ENCODE assay signal across 17 mouse cellular contexts in the genomic region with DNA sequence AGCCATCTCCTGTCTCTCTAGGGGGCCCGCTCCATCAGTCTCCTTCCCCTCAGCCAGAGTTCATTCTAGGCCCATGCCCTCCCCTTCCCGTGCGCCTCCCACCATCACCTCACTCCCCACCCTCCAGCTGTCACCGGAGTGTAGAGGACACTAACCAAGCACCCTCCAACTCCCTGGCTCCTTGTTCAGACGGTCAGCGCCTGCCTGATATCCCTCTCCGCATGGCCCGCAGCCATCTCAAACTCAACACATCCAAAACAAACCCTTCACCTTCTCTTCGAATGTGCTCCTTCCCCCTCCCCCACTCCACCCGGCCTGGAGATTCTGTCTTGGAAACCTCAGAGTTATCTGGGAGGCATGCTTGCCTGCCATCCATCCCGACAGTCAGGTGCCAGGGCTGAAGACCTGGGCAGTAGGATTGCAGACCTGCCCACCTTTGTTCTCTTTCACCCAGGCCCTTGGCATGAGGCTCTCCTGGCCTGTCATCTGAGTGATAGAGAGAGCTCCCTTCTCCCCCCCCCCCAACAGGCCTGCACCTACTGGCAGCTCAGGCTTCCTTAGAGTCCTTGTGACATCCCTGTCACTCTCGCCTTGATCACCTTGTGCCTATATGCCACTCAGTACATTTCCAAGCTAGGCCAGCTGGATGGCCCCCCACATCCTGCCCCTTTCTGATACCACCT. TPM values are rescaled to one million over a fixed set of nuclear protein-coding genes. Genes with fewer than 3 reads are reported as not detected.
DNase-seq lines count a peak whose midpoint lies in the region; ATAC-seq lines count a peak whose summit lies in the region.
"Had no signal": no experiment of that assay in that cellular context is flagged by ENCODE, and none has a peak within 500 bp of the region (broad histone marks: within the 10 kb centered on the region; RNA-seq: fewer than 3 reads in every experiment).

No protein-coding gene starts in this region.

- H3K4me2 ChIP-seq in heart, embryonic 16.5 days (ENCODE audit: low read depth, low read length) = peak overlapping the region; percentile 31; the same call in 1 of the 2 replicates
- H3K4me2 ChIP-seq in lung, embryonic 16.5 days (ENCODE audit: low read depth, low read length) = no peak overlapping the region
- H3K4me2 ChIP-seq: embryonic facial prominence, embryonic 13.5 days; forebrain, embryonic 13.5 days had no signal

- H3K9me3 ChIP-seq in heart, embryonic 16.5 days (replicated peaks; ENCODE audit: control insufficient read depth, low read length) = no peaks in the 10 kb centered on the region
- no peaks in the 10 kb centered on the region for H3K9me3 ChIP-seq in lung, embryonic 16.5 days (ENCODE audit: control insufficient read depth, low read length)
- H3K9me3 ChIP-seq: embryonic facial prominence, embryonic 13.5 days; forebrain, embryonic 13.5 days; megakaryocyte, embryonic 14.5 days had no signal

- H3K9ac ChIP-seq in heart, embryonic 16.5 days (ENCODE audit: low read length) = peak overlapping the region; percentile 5; the same call in 1 of the 2 replicates
- no peak overlapping the region for H3K9ac ChIP-seq in lung, embryonic 16.5 days (ENCODE audit: low read length)
- H3K9ac ChIP-seq: embryonic facial prominence, embryonic 13.5 days; forebrain, embryonic 13.5 days had no signal

- WGBS in heart, embryonic 16.5 days = 15% methylated on average over 12 of the region's 12 CpGs
- WGBS in lung, embryonic 16.5 days = 24% methylated on average over 12 of the region's 12 CpGs

- peak overlapping the region; percentile 95 for H3K27ac ChIP-seq in heart, embryonic 16.5 days (ENCODE audit: low read length)
- H3K27ac ChIP-seq in lung, embryonic 16.5 days (ENCODE audit: low read length) = no peak overlapping the region
- H3K27ac ChIP-seq: embryonic facial prominence, embryonic 13.5 days; forebrain, embryonic 13.5 days; hindbrain, postnatal 0 days; left cerebral cortex, adult 2 months had no signal

- H3K4me1 ChIP-seq in heart, embryonic 16.5 days (ENCODE audit: control insufficient read depth, insufficient read depth, low read length) = peaks cover 36% of the 10 kb centered on the region
- peaks cover 24% of the 10 kb centered on the region for H3K4me1 ChIP-seq in lung, embryonic 16.5 days (replicated peaks; ENCODE audit: control insufficient read depth, insufficient read depth, low read length)
- H3K4me1 ChIP-seq: megakaryocyte, embryonic 14.5 days had no signal

- H3K4me3 ChIP-seq in heart, embryonic 16.5 days (ENCODE audit: low read length) = no peak overlapping the region
- no peak overlapping the region for H3K4me3 ChIP-seq in lung, embryonic 16.5 days (ENCODE audit: low read length)
- H3K4me3 ChIP-seq: embryonic facial prominence, embryonic 13.5 days; forebrain, embryonic 13.5 days; left cerebral cortex, adult 2 months; megakaryocyte, embryonic 14.5 days had no signal

- 0 out of 2 replicates have a peak, but pooled peaks cover 1% of the 10 kb centered on the region for H3K27me3 ChIP-seq in heart, embryonic 16.5 days (ENCODE audit: control insufficient read depth, insufficient read depth, low read length)
- no peaks in the 10 kb centered on the region for H3K27me3 ChIP-seq in lung, embryonic 16.5 days (ENCODE audit: control insufficient read depth, insufficient read depth, low read depth, low read length)
- H3K27me3 ChIP-seq: embryonic facial prominence, embryonic 13.5 days; forebrain, embryonic 13.5 days had no signal

- no peaks in the 10 kb centered on the region for H3K36me3 ChIP-seq in heart, embryonic 16.5 days (ENCODE audit: control insufficient read depth, insufficient read depth)
- no peaks in the 10 kb centered on the region for H3K36me3 ChIP-seq in lung, embryonic 16.5 days (ENCODE audit: control insufficient read depth, insufficient read depth, low read length)

- peak; percentile 93 for ATAC-seq in heart, embryonic 16.5 days (replicated peaks; ENCODE audit: extremely low read depth, insufficient read depth, low FRiP score)
- peak; percentile 56 for ATAC-seq in lung, embryonic 16.5 days (ENCODE audit: low read depth)
- ATAC-seq: forebrain, embryonic 13.5 days; hindbrain, postnatal 0 days had no signal

- DNase-seq in cerebellum, postnatal 14 days = peak; percentile 64 to 72
- DNase-seq in cerebellum, postnatal 36 days = no peak
- DNase-seq in heart, adult 11 months = peak; percentile 98
- DNase-seq in layer of hippocampus, postnatal 14 days (ENCODE audit: low spot score in 2 of 2) = no peak
- no peak for DNase-seq in layer of hippocampus, adult 11-12 months (ENCODE audit: low spot score)
- no peak for DNase-seq in retina, postnatal 1 day
- DNase-seq: adrenal gland, adult 2 months; cerebellum, adult 9-10 months; gastrocnemius, postnatal 10 days; liver had no signal

RNA-seq across cellular contexts. Expression of a gene that starts 22.8 kb away (rescaled TPM):
- 5.8 and 7.6 TPM in 2 replicates for polyA plus RNA-seq in heart, embryonic 16.5 days (2015; fragmentation: Nextera tagmentation; extraction: Ambion mirVana)
- 6.6 and 7.0 TPM in 2 replicates for polyA plus RNA-seq in lung, embryonic 16.5 days (2015; fragmentation: Nextera tagmentation; extraction: Ambion mirVana)
- total RNA-seq in layer of hippocampus, postnatal 14 days (2021) = 10 to 100 TPM; 74.7 to 92.9 TPM

RNA-seq across cellular contexts. Expression of a gene that starts 34.7 kb away (rescaled TPM):
- polyA plus RNA-seq in heart, embryonic 16.5 days (2015; fragmentation: Nextera tagmentation; extraction: Ambion mirVana) = 0.08 and 0.25 TPM in 2 replicates
- polyA plus RNA-seq in lung, embryonic 16.5 days (2015; fragmentation: Nextera tagmentation; extraction: Ambion mirVana) = 0.08 TPM in 1 of 2 replicates, not detected in the other
- total RNA-seq in layer of hippocampus, postnatal 14 days (2021) = under 1 TPM; 0.35 to 0.43 TPM
- total RNA-seq: adrenal gland, adult 2 months; gastrocnemius, postnatal 10 days had no signal
- polyA plus RNA-seq: adrenal gland, adult 2 months had no signal

RNA-seq across cellular contexts. Expression of a gene that starts 48.5 kb away (rescaled TPM):
- polyA plus RNA-seq in heart, embryonic 16.5 days (2015; fragmentation: Nextera tagmentation; extraction: Ambion mirVana) = 13.6 and 17.9 TPM in 2 replicates
- 18.5 and 19.2 TPM in 2 replicates for polyA plus RNA-seq in lung, embryonic 16.5 days (2015; fragmentation: Nextera tagmentation; extraction: Ambion mirVana)
- total RNA-seq in layer of hippocampus, postnatal 14 days (2021) = 1 to 10 TPM; 3.9 to 5.7 TPM

RNA-seq across cellular contexts. Expression of a gene that starts 58.4 kb away (rescaled TPM):
- 1.1 and 1.3 TPM in 2 replicates for polyA plus RNA-seq in heart, embryonic 16.5 days (2015; fragmentation: Nextera tagmentation; extraction: Ambion mirVana)
- 4.0 and 5.0 TPM in 2 replicates for polyA plus RNA-seq in lung, embryonic 16.5 days (2015; fragmentation: Nextera tagmentation; extraction: Ambion mirVana)
- 1 to 10 TPM; 1.8 to 3.8 TPM for total RNA-seq in layer of hippocampus, postnatal 14 days (2021)

Comparison
In these comparisons a context has a peak if more than half of its experiments do, and no peak if none do; other contexts are left out.
1. DNase-seq: peak in cerebellum, postnatal 14 days (2 of 2) and heart, adult 11 months (single experiment); none in cerebellum, postnatal 36 days (0 of 2), layer of hippocampus, postnatal 14 days (0 of 2), layer of hippocampus, adult 11-12 months (single experiment) and retina, postnatal 1 day (single experiment).